ENCODE assay signal across 1 mouse cellular context in genomic region chr6:47960685-47961421, GRCm38 (mm10).
TF ChIP-seq lines count a peak whose summit lies in the region.

No protein-coding gene starts in this region.

TF ChIP-seq in CH12.LX, 34 proteins besides CTCF, POLR2A, EP300 and RAD21 (continued from another document):
- no peak for TF ChIP-seq ZKSCAN1 (IDR thresholded peaks at IDR 0.05; ENCODE audit: borderline replicate concordance, low read depth, low read length)
- TF ChIP-seq UBTF (IDR thresholded peaks at IDR 0.05; ENCODE audit: low read depth, low read length): no peak
- no peak for TF ChIP-seq ZMIZ1 (IDR thresholded peaks at IDR 0.05; ENCODE audit: low read depth, low read length)
- no peak for TF ChIP-seq CHD1 (IDR thresholded peaks at IDR 0.05; ENCODE audit: low read depth, low read length)
- no peak for TF ChIP-seq ELF1 (IDR thresholded peaks at IDR 0.05; ENCODE audit: low read depth, low read length)
- no peak for TF ChIP-seq SMC3 (IDR thresholded peaks at IDR 0.05; ENCODE audit: low read depth, low read length)
- TF ChIP-seq ETS1 (conservative IDR thresholded peaks at IDR 0.05; ENCODE audit: low read depth, low read length): no peak
- TF ChIP-seq MEF2A (IDR thresholded peaks at IDR 0.05; ENCODE audit: borderline replicate concordance, low read depth, low read length): no peak
- TF ChIP-seq TBP (conservative IDR thresholded peaks at IDR 0.05; ENCODE audit: low read depth, low read length): no peak
- TF ChIP-seq SIN3A (IDR thresholded peaks at IDR 0.05; ENCODE audit: low read length): peak; percentile 35; the same call in 1 of the 2 replicates
- TF ChIP-seq MAX (IDR thresholded peaks at IDR 0.05; ENCODE audit: low read length): peak; percentile 36; the same call in 1 of the 2 replicates
- no peak for TF ChIP-seq POLR2AphosphoS2 (IDR thresholded peaks at IDR 0.05; ENCODE audit: low read depth, low read length)
- TF ChIP-seq MXI1 (IDR thresholded peaks at IDR 0.05; ENCODE audit: low read depth, low read length): no peak
- no peak for TF ChIP-seq GABPA (IDR thresholded peaks at IDR 0.05; ENCODE audit: insufficient replicate concordance, low read depth, low read length)
- no peak for TF ChIP-seq PAX5 (IDR thresholded peaks at IDR 0.05; ENCODE audit: low read length)
